8 mouse cellular contexts compared by ENCODE assay signal in genomic region chrX:50591477-50591876, GRCm38 (mm10).
DNase-seq lines count a peak whose midpoint lies in the region; ATAC-seq and TF ChIP-seq lines count a peak whose summit lies in the region.

No protein-coding gene starts in this region.

- no peaks in the 10 kb centered on the region for H3K4me1 ChIP-seq in neural tube, embryonic 13.5 days (replicated peaks)

- peaks cover 16% of the 10 kb centered on the region; the same call in 1 of the 2 replicates for H3K36me3 ChIP-seq in neural tube, embryonic 13.5 days

- no peaks in the 10 kb centered on the region for H3K9me3 ChIP-seq in neural tube, embryonic 13.5 days

- DNase-seq in embryo, embryonic 10 days (ENCODE audit: low spot score), result peak; percentile 13
- DNase-seq in embryo, embryonic 9.5 days (ENCODE audit: extremely low spot score), result no peak
- peak in 1 of 2 experiments; percentile 56 for DNase-seq in left cerebral cortex, adult 2 months (ENCODE audit: extremely low spot score in 1 of 2, low spot score in 2 of 2)
- DNase-seq in left cerebral cortex, adult 11 months (ENCODE audit: low spot score), result no peak
- peak; percentile 72 for DNase-seq in heart, postnatal 4 days
- no peak for DNase-seq in testis, postnatal 10 days (ENCODE audit: low spot score)

- intact Hi-C loops in left cerebral cortex, adult 2 months (cut with DNase I), result no loop called here

- no peak overlapping the region for H3K27ac ChIP-seq in left cerebral cortex, adult 2 months
- H3K27ac ChIP-seq in neural tube, embryonic 13.5 days (replicated peaks), result no peak overlapping the region

- no peak overlapping the region for H3K9ac ChIP-seq in neural tube, embryonic 13.5 days

- no peak for ATAC-seq in neural tube, embryonic 13.5 days (ENCODE audit: low read depth)
- ATAC-seq in activated CD4-positive, CD25-positive, alpha-beta regulatory T cell, adult 4 months, result no peak

- peak; percentile 52 for TF ChIP-seq CTCF in left cerebral cortex, adult 2 months (IDR thresholded peaks at IDR 0.05)

- peak overlapping the region; percentile 29; the same call in 1 of the 2 replicates for H3K4me2 ChIP-seq in neural tube, embryonic 13.5 days

- no peaks in the 10 kb centered on the region for H3K27me3 ChIP-seq in neural tube, embryonic 13.5 days

- no peak overlapping the region for H3K4me3 ChIP-seq in left cerebral cortex, adult 2 months
- no peak overlapping the region for H3K4me3 ChIP-seq in neural tube, embryonic 13.5 days

- WGBS in neural tube, embryonic 13.5 days, result 62% methylated on average over 4 of the region's 4 CpGs

Comparison
In these comparisons a context has a peak if more than half of its experiments do, and no peak if none do; other contexts are left out.
1. DNase-seq: peak in embryo, embryonic 10 days (single experiment) and heart, postnatal 4 days (single experiment); none in embryo, embryonic 9.5 days (single experiment), left cerebral cortex, adult 11 months (single experiment) and testis, postnatal 10 days (single experiment).